Mouse (Mus musculus): ENCODE measurements around the gene Ccdc81. TPM values are rescaled to one million over a fixed set of nuclear protein-coding genes. Genes with fewer than 3 reads are reported as not detected.

Ccdc81 gene
- polyA plus RNA-seq, 1 experiment from 2014 or later: not detected

DNA sequence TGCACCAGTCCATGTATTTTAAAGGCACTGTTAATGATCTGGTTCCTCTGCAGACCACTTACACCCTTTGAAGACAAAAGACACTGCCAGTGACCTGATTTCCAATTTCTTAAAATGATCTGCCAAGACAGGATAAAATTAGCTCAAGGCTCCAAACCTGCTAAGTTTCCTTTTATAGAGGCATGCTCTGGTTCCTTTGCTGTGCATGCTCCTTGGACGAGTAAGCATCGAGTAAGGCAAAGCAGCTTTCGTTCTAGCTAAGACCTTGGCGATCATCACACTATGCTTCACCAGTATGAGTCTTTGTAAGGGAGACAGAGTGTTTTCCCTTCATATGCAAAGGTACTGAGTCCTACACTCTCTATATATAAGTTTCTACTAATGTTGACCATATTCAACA, 14.3 kb upstream of the Ccdc81 start:
- H3K9ac ChIP-seq (ENCODE audit: low read length): no peak overlapping the region
- no peaks in the 10 kb centered on the region for H3K27me3 ChIP-seq (ENCODE audit: control insufficient read depth, insufficient read depth, low read length)
- no peaks in the 10 kb centered on the region for H3K9me3 ChIP-seq (ENCODE audit: control insufficient read depth, low read length)
- H3K27ac ChIP-seq (replicated peaks in 1 of 2; ENCODE audit: control insufficient read depth in 1 of 2, insufficient read depth in 1 of 2, low read depth in 2 of 2, low read length in 2 of 2): no peak overlapping the region
- peaks cover 31% of the 10 kb centered on the region for H3K36me3 ChIP-seq (ENCODE audit: control insufficient read depth, insufficient read depth, low read length)
- no peak overlapping the region for H3K4me3 ChIP-seq (ENCODE audit: control insufficient read depth in 1 of 2, insufficient read depth in 1 of 2, low read depth in 1 of 2, low read length in 2 of 2)
- ATAC-seq (ENCODE audit: insufficient number of reproducible peaks, insufficient read depth, low FRiP score, low read depth): no peak
- H3K4me1 ChIP-seq (ENCODE audit: control insufficient read depth in 2 of 2, insufficient read depth in 2 of 2, low read length in 2 of 2): no peaks in the 10 kb centered on the region
- WGBS: 77% methylated on average over 4 of the region's 4 CpGs
- no peak overlapping the region for H3K4me2 ChIP-seq (ENCODE audit: low read length)

DNA sequence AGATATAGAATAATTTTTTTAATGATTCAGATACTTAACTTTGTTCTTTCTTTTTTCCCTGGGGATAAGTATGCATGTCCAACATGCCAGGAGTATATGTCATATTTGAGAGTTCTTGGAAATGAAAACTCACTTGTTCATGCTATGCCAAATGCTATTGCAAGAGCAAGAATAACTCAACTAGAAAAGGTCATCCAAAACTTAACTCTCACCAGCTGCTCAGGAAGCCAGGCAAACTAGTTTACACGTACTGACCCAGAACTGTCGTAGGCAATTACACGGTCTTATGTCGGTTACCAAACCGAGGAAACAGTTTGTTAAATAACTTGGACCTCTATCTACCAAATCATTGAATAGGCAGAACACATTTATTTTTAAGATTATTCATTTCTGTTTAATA, 13.3 kb upstream of the Ccdc81 start:
- peaks cover 31% of the 10 kb centered on the region for H3K36me3 ChIP-seq (ENCODE audit: control insufficient read depth, insufficient read depth, low read length)
- no peak overlapping the region for H3K27ac ChIP-seq (replicated peaks in 1 of 2; ENCODE audit: control insufficient read depth in 1 of 2, insufficient read depth in 1 of 2, low read depth in 2 of 2, low read length in 2 of 2)
- no peaks in the 10 kb centered on the region for H3K27me3 ChIP-seq (ENCODE audit: control insufficient read depth, insufficient read depth, low read length)
- ATAC-seq (ENCODE audit: insufficient number of reproducible peaks, insufficient read depth, low FRiP score, low read depth): no peak
- no peaks in the 10 kb centered on the region for H3K9me3 ChIP-seq (ENCODE audit: control insufficient read depth, low read length)
- H3K4me1 ChIP-seq (ENCODE audit: control insufficient read depth in 2 of 2, insufficient read depth in 2 of 2, low read length in 2 of 2): no peaks in the 10 kb centered on the region
- no peak overlapping the region for H3K4me3 ChIP-seq (ENCODE audit: control insufficient read depth in 1 of 2, insufficient read depth in 1 of 2, low read depth in 1 of 2, low read length in 2 of 2)
- 98% methylated on average over 5 of the region's 5 CpGs for WGBS
- H3K4me2 ChIP-seq (ENCODE audit: low read length): no peak overlapping the region
- H3K9ac ChIP-seq (ENCODE audit: low read length): no peak overlapping the region

DNA sequence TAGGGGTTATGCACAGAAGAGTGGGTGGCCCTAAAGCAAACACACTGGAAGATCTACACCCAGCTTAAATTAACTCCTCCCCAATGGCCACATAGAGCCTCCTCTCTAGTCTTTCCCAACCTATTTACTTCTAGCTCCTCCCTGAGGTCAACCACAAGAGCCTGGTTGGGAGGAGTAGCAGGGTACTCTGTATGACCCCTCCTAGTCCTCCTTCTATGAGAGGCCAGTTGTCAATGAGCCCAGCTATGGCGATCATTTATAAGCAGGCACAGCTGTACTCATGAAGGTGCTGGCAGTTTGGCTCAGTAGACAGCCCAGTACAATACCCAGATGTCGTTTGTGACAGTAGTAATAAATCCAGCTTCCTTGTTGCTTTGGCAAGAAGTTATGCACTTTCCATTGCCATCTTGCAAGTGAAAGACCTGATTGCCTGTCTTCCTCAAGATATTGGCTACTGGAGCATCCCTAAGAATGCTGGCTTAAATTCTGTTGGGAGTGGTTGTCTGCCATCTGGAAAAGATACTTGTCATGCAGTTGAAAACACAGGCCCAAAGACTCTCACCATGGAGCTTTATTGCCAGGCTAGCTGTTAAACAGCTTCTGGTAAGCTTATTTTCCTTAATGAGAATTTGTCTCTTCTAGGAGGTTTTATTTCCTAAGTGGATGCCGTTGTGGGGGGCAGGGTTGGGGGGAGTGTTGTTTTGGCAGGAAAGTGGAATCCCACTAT, 10.2 kb upstream of the Ccdc81 start:
- no peak for ATAC-seq (ENCODE audit: insufficient number of reproducible peaks, insufficient read depth, low FRiP score, low read depth)
- 84% methylated on average over 3 of the region's 3 CpGs for WGBS
- no peak overlapping the region for H3K4me2 ChIP-seq (ENCODE audit: low read length)
- H3K4me3 ChIP-seq (ENCODE audit: control insufficient read depth in 1 of 2, insufficient read depth in 1 of 2, low read depth in 1 of 2, low read length in 2 of 2): no peak overlapping the region
- H3K36me3 ChIP-seq (ENCODE audit: control insufficient read depth, insufficient read depth, low read length): peaks cover 16% of the 10 kb centered on the region
- H3K27ac ChIP-seq (replicated peaks in 1 of 2; ENCODE audit: control insufficient read depth in 1 of 2, insufficient read depth in 1 of 2, low read depth in 2 of 2, low read length in 2 of 2): no peak overlapping the region
- no peaks in the 10 kb centered on the region for H3K27me3 ChIP-seq (ENCODE audit: control insufficient read depth, insufficient read depth, low read length)
- no peaks in the 10 kb centered on the region for H3K9me3 ChIP-seq (ENCODE audit: control insufficient read depth, low read length)
- no peaks in the 10 kb centered on the region for H3K4me1 ChIP-seq (ENCODE audit: control insufficient read depth in 2 of 2, insufficient read depth in 2 of 2, low read length in 2 of 2)
- no peak overlapping the region for H3K9ac ChIP-seq (ENCODE audit: low read length)

DNA sequence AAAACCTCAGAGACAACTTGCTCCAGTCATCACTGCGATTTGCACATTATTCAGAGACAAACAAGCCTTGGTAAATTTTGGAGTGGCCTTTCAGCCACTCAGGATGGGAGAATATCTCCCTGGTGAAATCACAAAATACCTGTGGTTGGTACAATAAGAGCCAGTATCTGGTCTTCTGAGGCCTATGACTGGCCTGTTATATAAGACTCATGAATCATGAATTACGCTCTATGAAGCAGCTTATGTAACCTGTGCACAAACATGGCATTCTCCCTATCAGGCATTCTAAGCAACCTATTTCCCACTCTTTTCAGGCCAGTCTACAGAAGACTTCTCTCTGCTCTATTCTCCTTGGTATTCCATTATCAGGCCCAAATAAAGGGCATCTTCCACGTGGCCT, 8.9 kb upstream of the Ccdc81 start:
- Histone ChIP-seq H3K9ac (ENCODE audit: low read length) (no peak overlapping the region), H3K27ac (replicated peaks in 1 of 2; ENCODE audit: control insufficient read depth in 1 of 2, insufficient read depth in 1 of 2, low read depth in 2 of 2, low read length in 2 of 2) (no peak overlapping the region), H3K4me3 (ENCODE audit: control insufficient read depth in 1 of 2, insufficient read depth in 1 of 2, low read depth in 1 of 2, low read length in 2 of 2) (no peak overlapping the region), H3K36me3 (ENCODE audit: control insufficient read depth, insufficient read depth, low read length) (peaks cover 8% of the 10 kb centered on the region), H3K4me1 (ENCODE audit: control insufficient read depth in 2 of 2, insufficient read depth in 2 of 2, low read length in 2 of 2) (no peaks in the 10 kb centered on the region), H3K4me2 (ENCODE audit: low read length) (no peak overlapping the region), H3K9me3 (ENCODE audit: control insufficient read depth, low read length) (no peaks in the 10 kb centered on the region), H3K27me3 (ENCODE audit: control insufficient read depth, insufficient read depth, low read length) (no peaks in the 10 kb centered on the region)
- ATAC-seq (ENCODE audit: insufficient number of reproducible peaks, insufficient read depth, low FRiP score, low read depth): no peak
- 90% methylated on average over 3 of the region's 3 CpGs for WGBS

DNA sequence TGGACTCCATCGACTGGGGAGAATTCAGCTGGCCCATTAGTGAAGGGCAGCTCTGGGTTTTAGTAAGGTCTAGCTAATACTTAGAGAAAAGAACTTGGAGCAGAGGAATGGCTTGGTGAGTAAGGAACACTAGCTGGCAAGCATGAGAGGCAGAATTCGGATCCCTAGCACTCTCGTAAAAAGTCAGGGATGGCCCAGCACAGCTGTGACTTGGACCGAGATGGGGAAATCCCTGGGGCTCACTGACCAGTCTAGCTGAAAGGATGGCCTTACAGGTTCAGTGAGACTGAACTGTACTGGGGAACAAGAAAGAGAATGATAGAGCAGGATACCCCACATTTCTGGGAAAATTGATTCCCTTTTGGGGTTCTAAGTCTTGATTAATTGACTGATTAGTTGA, 6.3 kb upstream of the Ccdc81 start:
- no peak overlapping the region for H3K4me3 ChIP-seq (ENCODE audit: control insufficient read depth in 1 of 2, insufficient read depth in 1 of 2, low read depth in 1 of 2, low read length in 2 of 2)
- H3K27ac ChIP-seq (replicated peaks in 1 of 2; ENCODE audit: control insufficient read depth in 1 of 2, insufficient read depth in 1 of 2, low read depth in 2 of 2, low read length in 2 of 2): no peak overlapping the region
- H3K9ac ChIP-seq (ENCODE audit: low read length): no peak overlapping the region
- H3K27me3 ChIP-seq (ENCODE audit: control insufficient read depth, insufficient read depth, low read length): no peaks in the 10 kb centered on the region
- no peak overlapping the region for H3K4me2 ChIP-seq (ENCODE audit: low read length)
- no peaks in the 10 kb centered on the region for H3K4me1 ChIP-seq (ENCODE audit: control insufficient read depth in 2 of 2, insufficient read depth in 2 of 2, low read length in 2 of 2)
- H3K9me3 ChIP-seq (ENCODE audit: control insufficient read depth, low read length): no peaks in the 10 kb centered on the region
- ATAC-seq (ENCODE audit: insufficient number of reproducible peaks, insufficient read depth, low FRiP score, low read depth): no peak; the same call in 1 of the 2 replicates
- WGBS: 70% methylated on average over 4 of the region's 4 CpGs
- no peaks in the 10 kb centered on the region for H3K36me3 ChIP-seq (ENCODE audit: control insufficient read depth, insufficient read depth, low read length)

DNA sequence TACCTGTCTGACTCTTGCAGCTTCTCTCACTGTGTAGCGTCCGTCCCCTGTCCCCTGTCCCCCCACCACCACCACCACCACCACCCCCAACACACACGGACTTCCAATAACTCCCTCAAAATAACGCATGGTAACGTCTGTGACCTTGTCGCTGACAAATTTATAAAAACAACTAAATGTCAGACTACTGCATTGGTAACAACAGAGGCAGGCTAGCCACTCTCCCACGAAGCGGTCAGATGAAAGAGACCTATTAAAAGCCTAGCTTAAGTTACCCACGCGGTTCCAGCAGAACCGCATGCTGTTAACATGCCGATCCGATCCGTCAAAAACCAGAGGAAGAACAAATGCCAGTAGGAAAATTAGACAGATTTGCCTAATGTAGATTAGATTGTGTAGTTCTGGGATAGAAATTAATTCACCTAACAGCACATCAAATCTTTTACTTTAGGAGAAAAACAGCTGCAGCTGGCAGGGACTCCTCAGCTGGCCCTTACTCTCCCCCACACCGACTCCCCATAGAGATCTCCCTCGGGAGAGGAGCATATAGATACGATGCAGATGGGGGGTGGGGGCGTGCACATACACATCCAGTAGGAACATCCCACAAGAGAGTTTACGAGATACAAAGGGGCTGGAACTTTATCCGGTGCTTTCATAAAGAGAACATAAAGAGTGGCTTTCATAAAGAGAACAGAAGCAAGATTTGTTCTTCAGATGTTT, 5.6 kb upstream of the Ccdc81 start:
- H3K36me3 ChIP-seq (ENCODE audit: control insufficient read depth, insufficient read depth, low read length): no peaks in the 10 kb centered on the region
- ATAC-seq (ENCODE audit: insufficient number of reproducible peaks, insufficient read depth, low FRiP score, low read depth): no peak
- H3K9ac ChIP-seq (ENCODE audit: low read length): no peak overlapping the region
- H3K27ac ChIP-seq (replicated peaks in 1 of 2; ENCODE audit: control insufficient read depth in 1 of 2, insufficient read depth in 1 of 2, low read depth in 2 of 2, low read length in 2 of 2): no peak overlapping the region
- H3K4me3 ChIP-seq (ENCODE audit: control insufficient read depth in 1 of 2, insufficient read depth in 1 of 2, low read depth in 1 of 2, low read length in 2 of 2): no peak overlapping the region
- no peaks in the 10 kb centered on the region for H3K9me3 ChIP-seq (ENCODE audit: control insufficient read depth, low read length)
- H3K4me2 ChIP-seq (ENCODE audit: low read length): no peak overlapping the region
- no peaks in the 10 kb centered on the region for H3K27me3 ChIP-seq (ENCODE audit: control insufficient read depth, insufficient read depth, low read length)
- no peaks in the 10 kb centered on the region; a peak in 1 of 4 replicates for H3K4me1 ChIP-seq (ENCODE audit: control insufficient read depth in 2 of 2, insufficient read depth in 2 of 2, low read length in 2 of 2)
- WGBS: 67% methylated on average over 20 of the region's 20 CpGs

DNA sequence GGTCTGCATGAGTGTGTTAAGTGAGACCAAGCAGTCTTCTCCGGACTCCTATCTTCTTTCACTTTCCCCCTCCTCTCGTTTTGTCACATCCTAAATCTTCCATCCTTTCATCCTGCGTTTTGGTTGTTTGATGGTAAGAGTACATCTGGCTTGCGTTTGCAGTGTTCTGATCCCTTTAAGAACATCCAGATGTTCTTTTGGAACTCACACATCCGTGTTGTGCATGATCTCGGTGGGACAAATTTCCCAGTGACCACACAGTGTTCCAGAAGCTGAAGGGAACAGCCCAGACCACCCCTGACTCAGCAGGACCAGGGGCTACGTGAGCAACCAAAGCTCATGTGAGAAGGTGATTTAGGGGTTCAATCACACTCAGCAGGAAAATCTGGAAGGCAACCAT, 5.0 kb upstream of the Ccdc81 start:
- no peaks in the 10 kb centered on the region for H3K27me3 ChIP-seq (ENCODE audit: control insufficient read depth, insufficient read depth, low read length)
- H3K9ac ChIP-seq (ENCODE audit: low read length): no peak overlapping the region
- no peak overlapping the region for H3K4me2 ChIP-seq (ENCODE audit: low read length)
- no peaks in the 10 kb centered on the region for H3K36me3 ChIP-seq (ENCODE audit: control insufficient read depth, insufficient read depth, low read length)
- no peak overlapping the region for H3K4me3 ChIP-seq (ENCODE audit: control insufficient read depth in 1 of 2, insufficient read depth in 1 of 2, low read depth in 1 of 2, low read length in 2 of 2)
- H3K9me3 ChIP-seq (ENCODE audit: control insufficient read depth, low read length): no peaks in the 10 kb centered on the region
- 60% methylated on average over 7 of the region's 7 CpGs for WGBS
- ATAC-seq (ENCODE audit: insufficient number of reproducible peaks, insufficient read depth, low FRiP score, low read depth): no peak
- peaks cover 0 to 3% of the 10 kb centered on the region in 2 experiments; a peak in 3 of 4 replicates for H3K4me1 ChIP-seq (ENCODE audit: control insufficient read depth in 2 of 2, insufficient read depth in 2 of 2, low read length in 2 of 2)
- no peak overlapping the region for H3K27ac ChIP-seq (replicated peaks in 1 of 2; ENCODE audit: control insufficient read depth in 1 of 2, insufficient read depth in 1 of 2, low read depth in 2 of 2, low read length in 2 of 2)
